Mouse (Mus musculus): ENCODE results near the gene Kcna7. TPM values are rescaled to one million over a fixed set of nuclear protein-coding genes. Genes with fewer than 3 reads are reported as not detected.
A peak's percentile ranks its signal among the peaks of the same experiment; 100 is the strongest.
"Not testable (repeated sequence)": the region's sequence is repeated elsewhere in the genome, so short reads cannot be mapped to it uniquely, and the experiment has no call there.

Gene Kcna7
- polyA plus RNA-seq (2015; fragmentation: Nextera tagmentation; extraction: Ambion mirVana): not detected in 2 replicates

- H3K27ac ChIP-seq: no peak within 1 kb of the TSS
- H3K27me3 ChIP-seq: peaks cover 56% of the 10 kb centered on the region
- no peak within 1 kb of the TSS for H3K9ac ChIP-seq
- peaks cover 19% of the 10 kb centered on the region for H3K4me1 ChIP-seq
- WGBS: 11% methylated on average over 28 of the region's 28 CpGs
- no peaks in the 10 kb centered on the region for H3K36me3 ChIP-seq
- no peaks in the 10 kb centered on the region for H3K9me3 ChIP-seq (replicated peaks)
- ATAC-seq (replicated peaks; ENCODE audit: low FRiP score): 0 out of 2 replicates have a peak, but pooled peaks have one; percentile 34
- H3K4me3 ChIP-seq (replicated peaks): peak within 1 kb of the TSS; percentile 45
- H3K4me2 ChIP-seq: peak within 1 kb of the TSS; percentile 82
Observed at GRCm38 (mm10) chr7:45405091-45406075, at the start of gene Kcna7. Gene Kcna7 (plus strand): TSS chr7:45405653.

- no peaks in the 10 kb centered on the region for H3K36me3 ChIP-seq
- peaks cover 10% of the 10 kb centered on the region for H3K4me1 ChIP-seq
- H3K27me3 ChIP-seq: peaks cover 19% of the 10 kb centered on the region
- WGBS: 37% methylated on average over 13 of the region's 13 CpGs
- no peak overlapping the region for H3K9ac ChIP-seq
- ATAC-seq (replicated peaks; ENCODE audit: low FRiP score): 0 out of 2 replicates have a peak, but pooled peaks have one; percentile 26
- no peak overlapping the region for H3K27ac ChIP-seq
- no peaks in the 10 kb centered on the region for H3K9me3 ChIP-seq (replicated peaks)
- H3K4me3 ChIP-seq (replicated peaks): no peak overlapping the region
- H3K4me2 ChIP-seq: peak overlapping the region; percentile 28; the same call in 1 of the 2 replicates
Observed at GRCm38 (mm10) chr7:45356087-45356486, 49.4 kb upstream of the Kcna7 start.

- H3K27me3 ChIP-seq: peaks cover 49% of the 10 kb centered on the region
- not testable (repeated sequence) for H3K36me3 ChIP-seq; H3K4me3 ChIP-seq (replicated peaks); H3K4me2 ChIP-seq; H3K9ac ChIP-seq; ATAC-seq (replicated peaks; ENCODE audit: low FRiP score); H3K27ac ChIP-seq; H3K9me3 ChIP-seq (replicated peaks)
- WGBS: 62% methylated on average over 11 of the region's 11 CpGs
- H3K4me1 ChIP-seq: peaks cover 26% of the 10 kb centered on the region
Observed at GRCm38 (mm10) chr7:45359081-45359480, 46.4 kb upstream of the Kcna7 start.

DNA sequence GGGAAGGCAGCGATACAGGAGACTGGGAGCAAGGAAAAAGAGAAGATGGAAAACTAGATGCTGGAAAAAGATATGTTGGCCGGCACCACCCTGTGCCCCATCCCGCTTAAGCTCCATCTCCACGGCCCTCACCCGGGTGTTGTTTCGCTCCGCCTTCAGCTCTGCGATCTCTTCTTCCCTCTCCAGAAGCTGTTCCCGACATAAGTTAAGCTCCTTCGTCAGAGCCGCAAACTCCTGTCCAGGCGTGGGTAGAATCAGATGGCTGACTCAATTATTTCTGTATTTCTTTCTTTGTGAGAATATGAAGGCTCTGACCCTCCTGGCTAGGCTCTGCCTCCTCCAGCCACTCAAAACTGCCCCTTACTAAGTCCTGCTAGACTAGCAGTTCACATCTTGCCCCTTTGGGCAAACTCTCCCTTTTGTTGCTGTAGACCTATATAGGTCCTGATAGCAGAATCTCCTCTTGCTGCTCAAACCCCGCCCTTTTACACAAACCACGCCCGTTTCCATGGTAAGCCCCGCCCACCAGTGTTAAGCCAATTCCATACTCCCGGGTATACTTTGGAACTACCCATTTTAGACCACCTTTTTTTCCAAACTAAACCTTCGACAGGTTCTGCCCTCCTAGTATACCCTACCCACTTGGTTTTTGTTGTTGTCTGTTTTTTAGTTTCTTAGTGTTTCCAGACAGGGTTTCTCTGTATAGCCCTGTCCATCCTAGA lies 44.9 kb upstream of the Kcna7 start:
- Histone ChIP-seq H3K27me3 (peaks cover 62% of the 10 kb centered on the region), H3K4me2 (peak overlapping the region; percentile 63), H3K36me3 (no peaks in the 10 kb centered on the region), H3K27ac (no peak overlapping the region), H3K9ac (no peak overlapping the region), H3K9me3 (replicated peaks) (no peaks in the 10 kb centered on the region), H3K4me1 (peaks cover 27% of the 10 kb centered on the region), H3K4me3 (replicated peaks) (peak overlapping the region; percentile 43)
- 47% methylated on average over 18 of the region's 18 CpGs for WGBS
- peak; percentile 9; the same call in 1 of the 2 replicates for ATAC-seq (replicated peaks; ENCODE audit: low FRiP score)

DNA sequence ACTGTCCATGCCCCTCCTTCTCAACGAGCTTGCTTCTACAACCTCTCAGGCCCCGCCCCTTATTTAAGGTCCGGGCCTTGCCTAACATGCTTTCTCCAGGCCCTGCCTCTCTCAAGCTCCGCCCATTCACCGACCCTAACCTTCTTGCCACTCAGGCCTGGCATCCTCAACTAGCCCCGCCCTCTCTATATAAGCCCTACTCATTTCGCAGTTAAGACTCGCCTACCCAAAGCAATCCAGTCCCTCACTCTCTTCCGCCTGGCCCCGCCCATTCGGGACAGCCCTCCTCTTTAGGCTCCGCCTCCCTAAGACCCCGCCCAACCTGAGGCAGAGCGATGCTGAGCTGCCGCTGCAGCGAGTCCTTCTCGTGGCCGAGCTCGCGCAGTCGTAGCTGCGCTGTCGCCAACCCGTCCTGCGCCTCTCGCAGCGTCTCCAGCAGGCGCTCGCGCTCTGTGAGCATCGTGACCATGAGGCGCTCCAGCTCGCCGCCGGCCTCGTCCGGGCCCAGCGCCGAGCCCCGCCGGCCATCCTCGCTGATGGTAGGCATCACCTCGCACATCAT lies 44.1 kb upstream of the Kcna7 start:
- peaks cover 27% of the 10 kb centered on the region for H3K4me1 ChIP-seq
- peak; percentile 85 for ATAC-seq (replicated peaks; ENCODE audit: low FRiP score)
- under 1% methylated on average over 43 of the region's 43 CpGs for WGBS
- H3K9ac ChIP-seq: peak overlapping the region; percentile 31
- H3K36me3 ChIP-seq: no peaks in the 10 kb centered on the region
- no peaks in the 10 kb centered on the region for H3K9me3 ChIP-seq (replicated peaks)
- no peak overlapping the region for H3K27ac ChIP-seq
- peaks cover 70% of the 10 kb centered on the region for H3K27me3 ChIP-seq
- peak overlapping the region; percentile 63 for H3K4me2 ChIP-seq
- peak overlapping the region; percentile 43 for H3K4me3 ChIP-seq (replicated peaks)

- Histone ChIP-seq H3K9ac (no peak overlapping the region), H3K9me3 (replicated peaks) (no peaks in the 10 kb centered on the region), H3K27ac (no peak overlapping the region), H3K4me2 (0 out of 2 replicates have a peak overlapping the region, but pooled peaks have one; percentile 8), H3K27me3 (peaks cover 73% of the 10 kb centered on the region), H3K36me3 (no peaks in the 10 kb centered on the region), H3K4me1 (peaks cover 35% of the 10 kb centered on the region), H3K4me3 (replicated peaks) (no peak overlapping the region)
- no peak for ATAC-seq (replicated peaks; ENCODE audit: low FRiP score)
- 6% methylated on average over 13 of the region's 13 CpGs for WGBS
Observed at GRCm38 (mm10) chr7:45362801-45363200, 42.7 kb upstream of the Kcna7 start.

DNA sequence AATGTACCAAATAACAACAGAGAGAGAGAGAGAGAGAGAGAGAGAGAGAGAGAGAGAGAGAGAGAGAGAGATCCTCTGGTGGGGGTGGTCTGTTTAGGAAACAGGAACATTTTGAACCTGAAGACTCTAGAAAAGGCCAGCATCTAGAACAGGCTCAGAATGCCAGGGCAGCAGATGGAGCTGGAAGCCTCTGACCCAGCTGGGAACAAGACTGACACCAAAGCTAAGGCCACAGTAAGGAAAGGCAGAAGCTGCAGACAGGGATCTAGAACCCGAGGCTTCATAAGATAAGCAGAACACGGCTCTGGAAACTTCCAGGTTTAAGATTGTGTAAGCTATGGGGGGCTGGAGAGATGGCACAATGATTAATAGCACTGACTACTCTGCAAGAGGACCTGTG lies 41.5 kb upstream of the Kcna7 start:
- Histone ChIP-seq H3K36me3 (no peaks in the 10 kb centered on the region), H3K9ac (no peak overlapping the region), H3K4me1 (peaks cover 42% of the 10 kb centered on the region), H3K4me2 (no peak overlapping the region), H3K4me3 (replicated peaks) (no peak overlapping the region), H3K27ac (no peak overlapping the region), H3K27me3 (peaks cover 85% of the 10 kb centered on the region), H3K9me3 (replicated peaks) (no peaks in the 10 kb centered on the region)
- no peak for ATAC-seq (replicated peaks; ENCODE audit: low FRiP score)
- 71% methylated on average over 2 of the region's 2 CpGs for WGBS

GRCm38 (mm10) chr7:45365742-45366651 lies 39.5 kb upstream of the Kcna7 start:
- ATAC-seq (replicated peaks; ENCODE audit: low FRiP score): no peak
- H3K27ac ChIP-seq: no peak overlapping the region
- no peaks in the 10 kb centered on the region for H3K36me3 ChIP-seq
- peaks cover 80% of the 10 kb centered on the region for H3K27me3 ChIP-seq
- peaks cover 55% of the 10 kb centered on the region for H3K4me1 ChIP-seq
- WGBS: 3% methylated on average over 35 of the region's 35 CpGs
- H3K9ac ChIP-seq: peak overlapping the region; percentile 47
- H3K9me3 ChIP-seq (replicated peaks): no peaks in the 10 kb centered on the region
- H3K4me3 ChIP-seq (replicated peaks): peak overlapping the region; percentile 62
- peak overlapping the region; percentile 99 for H3K4me2 ChIP-seq

- no peaks in the 10 kb centered on the region for H3K36me3 ChIP-seq
- H3K9ac ChIP-seq: peak within 1 kb of the TSS; percentile 47
- peak within 1 kb of the TSS; percentile 99 for H3K4me2 ChIP-seq
- H3K27ac ChIP-seq: peak within 1 kb of the TSS; percentile 64; the same call in 1 of the 2 replicates
- under 1% methylated on average over 26 of the region's 26 CpGs for WGBS
- peak; percentile 8; the same call in 1 of the 2 replicates for ATAC-seq (replicated peaks; ENCODE audit: low FRiP score)
- no peaks in the 10 kb centered on the region for H3K9me3 ChIP-seq (replicated peaks)
- peaks cover 73% of the 10 kb centered on the region for H3K27me3 ChIP-seq
- H3K4me1 ChIP-seq: peaks cover 51% of the 10 kb centered on the region
- H3K4me3 ChIP-seq (replicated peaks): peak within 1 kb of the TSS; percentile 62
Observed at GRCm38 (mm10) chr7:45366652-45367019, 38.8 kb upstream of the Kcna7 start, which contains the start of gene Ppfia3. Gene Ppfia3 (minus strand): TSS chr7:45367019.

- peaks cover 45% of the 10 kb centered on the region for H3K4me1 ChIP-seq
- peak; percentile 81 for ATAC-seq (replicated peaks; ENCODE audit: low FRiP score)
- no peaks in the 10 kb centered on the region for H3K9me3 ChIP-seq (replicated peaks)
- peaks cover 67% of the 10 kb centered on the region for H3K27me3 ChIP-seq
- under 1% methylated on average over 70 of the region's 70 CpGs for WGBS
- H3K4me3 ChIP-seq (replicated peaks): peak overlapping the region; percentile 62
- H3K9ac ChIP-seq: peak overlapping the region; percentile 47
- 0 out of 2 replicates have a peak, but pooled peaks cover under 1% of the 10 kb centered on the region for H3K36me3 ChIP-seq
- H3K27ac ChIP-seq: peak overlapping the region; percentile 64; the same call in 1 of the 2 replicates
- H3K4me2 ChIP-seq: peak overlapping the region; percentile 99
Observed at GRCm38 (mm10) chr7:45367020-45367880, 38.2 kb upstream of the Kcna7 start.
